Mouse (Mus musculus) embryonic fibroblast, embryonic 13.5 days (primary cell): Measurements from ENCODE around the gene Fsd1. TPM values are rescaled to one million over a fixed set of nuclear protein-coding genes. Genes with fewer than 3 reads are reported as not detected.
A peak's percentile ranks its signal among the peaks of the same experiment; 100 is the strongest.

Source experiments
- H3K27ac ChIP-seq: 2 replicates; pipeline ENCODE4 v1.5.1; 2012; ENCODE audit warnings: low read length, control low read depth, inconsistent platforms; ENCODE audit not compliant: insufficient read depth
- H3K4me1 ChIP-seq: 2 replicates; pipeline ENCODE4 v1.6.1; 2011; ENCODE audit warnings: low read length; ENCODE audit not compliant: control insufficient read depth, insufficient read depth
- H3K4me3 ChIP-seq: 2 replicates; pipeline ENCODE4 v1.5.1; 2011; ENCODE audit warnings: mild to moderate bottlenecking, control low read depth, low read length; ENCODE audit not compliant: insufficient read depth
- CTCF ChIP-seq: IDR thresholded peaks from 2 replicates; pipeline ENCODE4 v1.5.1; 2011; ENCODE audit warnings: mild to moderate bottlenecking, control low read depth, low read length, moderate library complexity, borderline replicate concordance; ENCODE audit not compliant: insufficient read depth
- POLR2A ChIP-seq: IDR thresholded peaks from 2 replicates; pipeline ENCODE4 v1.6.1; 2011; ENCODE audit warnings: low read depth, mild to moderate bottlenecking, control low read depth, low read length, moderate library complexity
- polyA plus RNA-seq: library from polyadenylated mRNA; stranded (reverse); fragments of >200 nt; gene quantifications from 2 replicates; pipeline ENCODE4 v1.2.4, GENCODE M21; 2011; ENCODE audit warnings: low read depth; ENCODE audit not compliant: missing spikeins, insufficient read length

Fsd1 gene
- polyA plus RNA-seq, 1 experiment: 9.5 TPM

DNA sequence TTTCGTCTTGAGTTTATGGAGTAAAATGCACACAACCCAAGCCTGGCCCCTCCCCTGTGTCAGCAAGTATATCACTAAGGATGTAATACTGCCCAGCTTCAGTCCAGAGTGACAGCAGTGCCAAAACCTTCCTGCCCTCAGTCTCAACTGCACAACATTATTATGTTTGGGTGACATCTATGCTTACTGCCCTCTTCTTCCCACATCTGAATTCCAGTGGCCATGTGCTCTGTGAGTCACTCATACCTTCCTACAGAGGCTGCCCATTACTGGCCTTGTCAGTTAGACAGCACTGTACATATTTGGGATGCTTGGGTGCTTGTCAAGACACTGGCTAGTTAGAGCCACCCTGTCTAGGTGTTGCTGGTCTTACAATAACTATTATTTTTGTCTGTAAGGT lies 40.0 kb downstream of the Fsd1 start:
- TF ChIP-seq CTCF (no peak), POLR2A (no peak)
- peak overlapping the region; percentile 82 for H3K27ac ChIP-seq
- H3K4me1 ChIP-seq: peaks cover 42% of the 10 kb centered on the region
- H3K4me3 ChIP-seq: no peak overlapping the region

DNA sequence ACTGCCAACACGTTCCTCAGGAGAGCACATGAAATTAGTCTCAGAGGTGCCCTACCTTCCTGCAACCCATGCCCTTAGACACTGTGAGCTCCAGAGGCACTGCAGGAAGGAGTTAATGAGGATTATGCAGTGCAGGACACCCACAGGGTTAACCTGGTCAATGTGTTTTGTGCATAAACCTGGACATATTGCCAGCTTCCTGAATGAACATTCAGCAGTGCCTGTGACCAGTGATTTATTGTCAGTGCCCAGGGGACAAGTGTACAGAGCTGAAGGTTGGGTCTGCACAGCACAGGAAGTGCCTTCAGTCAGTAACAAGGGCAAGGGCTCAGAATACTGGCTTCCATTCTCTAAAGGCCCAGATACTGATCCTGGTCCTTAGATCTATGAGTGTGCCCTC lies 40.6 kb downstream of the Fsd1 start:
- TF ChIP-seq POLR2A (no peak), CTCF (no peak)

DNA sequence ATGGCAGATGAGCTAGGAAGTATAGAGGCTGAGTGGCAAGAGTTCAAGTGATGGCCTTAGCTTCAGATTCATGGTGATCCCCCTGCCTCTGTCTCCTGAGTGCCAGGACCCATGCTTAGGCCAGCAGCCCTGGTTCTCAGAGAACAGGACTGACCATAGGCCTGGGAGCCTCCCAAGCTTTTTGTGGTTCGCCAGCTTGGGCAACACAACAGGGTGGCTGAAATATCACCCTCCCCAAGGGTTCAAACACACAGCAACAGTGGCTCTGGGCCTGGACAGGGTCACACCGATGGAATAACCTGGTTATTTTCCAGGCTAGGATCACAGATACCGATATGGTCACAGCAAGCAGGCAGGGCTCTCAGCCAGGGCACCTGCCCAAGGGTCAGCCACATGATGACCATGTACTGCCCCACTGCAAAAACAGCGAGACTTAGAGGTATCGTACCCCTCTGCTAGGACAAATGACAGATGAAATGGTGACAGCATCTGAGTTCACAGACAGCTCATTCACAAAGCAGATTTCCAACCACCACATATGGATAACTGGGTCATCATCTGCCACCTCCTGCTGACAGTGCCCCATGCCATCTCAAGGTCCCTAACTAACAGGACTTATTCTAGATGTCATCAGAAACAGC lies 41.6 kb downstream of the Fsd1 start:
- Histone ChIP-seq H3K27ac (no peak overlapping the region), H3K4me3 (no peak overlapping the region), H3K4me1 (peaks cover 47% of the 10 kb centered on the region)
- TF ChIP-seq CTCF (no peak), POLR2A (no peak)

More for the DNA sequence above, 40.6 kb downstream of the Fsd1 start:
- H3K27ac ChIP-seq: peak overlapping the region; percentile 74
- H3K4me3 ChIP-seq: no peak overlapping the region
- peaks cover 45% of the 10 kb centered on the region for H3K4me1 ChIP-seq

DNA sequence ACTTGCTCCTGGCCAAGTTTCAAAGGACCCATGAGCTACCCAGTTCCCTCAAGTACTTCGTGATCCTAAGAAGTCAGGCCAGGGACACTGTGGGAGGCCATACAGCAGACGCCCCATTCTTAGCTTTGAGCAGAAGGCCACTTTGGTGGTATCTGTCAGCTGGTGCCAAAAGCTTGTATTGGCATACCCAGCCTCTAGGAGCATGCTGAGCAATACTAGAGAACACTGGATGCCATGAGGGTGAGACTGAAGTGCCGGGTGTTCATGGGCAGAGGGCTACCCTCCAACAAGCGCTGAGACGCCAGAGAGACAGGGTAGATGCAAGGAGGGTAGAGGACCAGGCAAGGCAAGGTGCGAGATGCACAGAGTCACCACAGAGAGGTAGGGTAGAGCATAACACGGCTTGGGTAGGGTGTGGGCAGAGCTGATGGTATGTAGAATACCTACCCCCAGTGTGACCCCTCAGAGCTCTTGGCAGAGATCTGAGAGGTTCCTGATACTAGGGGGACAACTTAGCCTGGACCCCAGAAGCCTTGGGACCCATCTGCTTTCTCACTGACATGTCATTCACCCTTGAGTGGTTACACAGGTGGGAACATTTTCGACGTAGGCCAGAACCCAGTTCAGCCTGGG lies 44.0 kb downstream of the Fsd1 start:
- Histone ChIP-seq H3K4me3 (no peak overlapping the region), H3K27ac (no peak overlapping the region), H3K4me1 (peaks cover 44% of the 10 kb centered on the region)
- TF ChIP-seq CTCF (no peak), POLR2A (no peak)

DNA sequence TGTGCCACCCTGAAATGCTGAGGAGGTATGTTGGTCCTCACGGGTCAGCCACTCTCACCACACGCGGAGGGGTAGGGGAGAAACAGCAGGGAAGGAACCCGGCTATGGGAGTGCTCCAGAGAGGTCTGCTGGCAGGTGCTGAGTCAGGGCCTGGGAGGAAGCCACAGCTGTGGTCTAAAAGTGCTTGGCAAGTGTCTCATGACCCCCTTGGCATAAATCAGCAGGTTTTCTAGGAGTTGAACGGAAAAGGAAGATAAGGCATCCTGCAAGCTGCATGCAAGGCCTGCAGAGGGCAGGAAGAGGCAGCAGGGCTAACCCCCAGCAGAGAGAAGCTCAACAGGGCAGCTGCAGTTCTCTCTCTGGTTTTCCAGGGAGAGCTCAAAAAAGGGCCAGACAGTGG lies 44.6 kb downstream of the Fsd1 start:
- no peak overlapping the region for H3K4me3 ChIP-seq

DNA sequence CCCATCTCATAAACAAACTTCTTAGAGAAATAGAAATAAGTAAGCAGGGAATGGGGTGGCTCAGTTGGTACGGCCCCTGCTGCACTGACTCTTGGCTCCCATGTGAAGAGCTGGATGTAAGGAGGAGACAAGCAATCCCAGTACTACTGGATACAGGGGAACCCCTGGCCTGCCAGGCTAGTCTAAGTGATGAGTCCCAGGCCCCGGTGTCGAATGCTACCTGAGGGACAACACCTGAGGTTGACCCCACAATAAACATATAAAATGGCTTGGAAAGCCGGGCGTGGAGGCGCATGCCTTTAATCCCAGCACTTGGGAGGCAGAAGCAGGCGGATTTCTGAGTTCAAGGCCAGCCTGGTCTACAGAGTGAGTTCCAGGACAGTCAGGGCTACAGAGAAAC lies 45.1 kb downstream of the Fsd1 start:
- Histone ChIP-seq H3K4me3 (no peak overlapping the region), H3K4me1 (peaks cover 38% of the 10 kb centered on the region), H3K27ac (0 out of 2 replicates have a peak overlapping the region, but pooled peaks have one; percentile 8)
- no peak for TF ChIP-seq POLR2A
- TF ChIP-seq CTCF: no peak

More for the DNA sequence above, 44.6 kb downstream of the Fsd1 start:
- Histone ChIP-seq H3K4me1 (peaks cover 41% of the 10 kb centered on the region), H3K27ac (no peak overlapping the region)
- no peak for TF ChIP-seq POLR2A
- TF ChIP-seq CTCF: peak; percentile 15; the same call in 1 of the 2 replicates

DNA sequence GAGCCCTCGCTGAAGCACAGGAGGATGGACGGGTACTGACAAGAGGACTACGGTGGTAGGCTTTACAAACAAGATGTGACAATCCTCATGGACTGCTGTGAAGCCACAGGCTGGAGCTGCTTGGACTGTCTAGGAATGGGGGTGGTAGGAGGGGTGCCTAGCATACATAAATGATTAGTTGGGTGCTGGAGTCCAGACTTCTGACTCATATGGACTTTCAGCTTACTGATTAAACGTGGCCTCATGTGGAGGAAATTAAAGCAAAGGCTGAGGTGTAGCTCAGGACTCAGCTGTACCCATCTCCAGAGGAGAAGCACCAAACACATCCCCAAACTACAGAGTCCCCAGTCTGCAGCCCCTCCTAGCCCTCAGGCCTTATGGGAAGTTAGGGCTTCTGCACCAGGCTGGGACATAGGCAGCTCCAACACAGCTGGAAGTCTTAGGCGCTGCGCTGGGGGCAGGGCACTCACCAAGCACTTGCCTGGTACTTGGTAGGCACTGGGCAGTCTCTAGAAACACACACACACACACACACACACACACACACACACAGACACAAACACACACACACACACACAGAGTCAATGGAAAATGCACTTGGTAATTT lies 45.9 kb downstream of the Fsd1 start:
- H3K27ac ChIP-seq: peak overlapping the region; percentile 72
- peaks cover 30% of the 10 kb centered on the region for H3K4me1 ChIP-seq
- no peak overlapping the region for H3K4me3 ChIP-seq
- TF ChIP-seq POLR2A (no peak), CTCF (no peak)

DNA sequence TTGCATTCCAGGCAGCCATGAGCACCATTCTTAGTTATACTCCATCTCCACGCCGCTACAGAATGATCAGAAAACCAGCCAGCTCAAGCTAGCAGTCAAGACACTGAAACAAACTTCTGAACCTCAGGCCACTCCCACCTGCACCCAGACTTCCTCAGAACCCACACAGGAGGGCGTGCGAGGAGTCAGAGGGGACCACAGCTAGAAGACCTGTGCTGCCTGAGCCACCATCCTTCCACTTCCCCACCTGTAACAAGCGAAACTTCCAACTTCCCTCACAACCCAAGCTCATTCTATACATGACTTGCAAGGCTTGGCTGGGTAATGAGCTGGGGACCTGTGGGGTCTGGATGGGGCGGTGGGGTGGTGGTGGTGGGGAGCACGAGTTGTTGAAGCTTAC lies 46.5 kb downstream of the Fsd1 start:
- Histone ChIP-seq H3K4me3 (no peak overlapping the region), H3K27ac (peak overlapping the region; percentile 7; the same call in 1 of the 2 replicates), H3K4me1 (peaks cover 27% of the 10 kb centered on the region)
- no peak for TF ChIP-seq POLR2A
- no peak for TF ChIP-seq CTCF

DNA sequence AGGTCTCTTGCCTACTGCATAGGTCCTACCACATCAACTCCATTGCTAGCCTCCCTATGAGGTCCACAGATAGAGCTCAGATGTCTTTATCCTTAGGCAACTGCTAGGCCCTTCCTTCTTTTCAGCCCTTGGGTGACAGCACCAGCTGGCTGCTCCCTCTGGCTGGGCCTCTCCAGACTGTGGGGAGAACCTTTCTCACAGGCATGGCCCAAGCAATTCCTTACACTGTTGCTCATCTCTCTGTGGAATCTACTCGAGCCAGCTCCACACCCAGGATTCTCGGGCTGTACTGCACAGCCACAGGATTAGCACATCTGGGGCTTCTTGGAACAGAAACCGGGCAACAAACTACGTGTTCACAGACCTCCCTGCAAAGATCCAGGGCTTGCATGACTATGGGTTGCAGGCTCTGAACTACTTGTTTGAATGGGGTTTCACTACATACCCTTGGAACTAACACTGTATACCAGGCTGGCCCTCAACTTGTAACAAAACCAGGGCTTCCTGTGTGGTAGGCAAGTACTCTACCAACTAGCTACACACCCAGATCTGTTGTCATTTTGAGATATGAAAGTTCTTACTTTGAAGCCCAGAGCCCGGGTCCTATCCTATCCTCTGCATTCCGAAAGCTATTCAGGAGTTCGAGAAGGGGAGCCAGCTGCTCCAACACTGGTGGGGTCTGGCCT lies 47.9 kb downstream of the Fsd1 start:
- Histone ChIP-seq H3K27ac (peak overlapping the region; percentile 80), H3K4me3 (peak overlapping the region; percentile 92), H3K4me1 (peaks cover 24% of the 10 kb centered on the region)
- no peak for TF ChIP-seq POLR2A

DNA sequence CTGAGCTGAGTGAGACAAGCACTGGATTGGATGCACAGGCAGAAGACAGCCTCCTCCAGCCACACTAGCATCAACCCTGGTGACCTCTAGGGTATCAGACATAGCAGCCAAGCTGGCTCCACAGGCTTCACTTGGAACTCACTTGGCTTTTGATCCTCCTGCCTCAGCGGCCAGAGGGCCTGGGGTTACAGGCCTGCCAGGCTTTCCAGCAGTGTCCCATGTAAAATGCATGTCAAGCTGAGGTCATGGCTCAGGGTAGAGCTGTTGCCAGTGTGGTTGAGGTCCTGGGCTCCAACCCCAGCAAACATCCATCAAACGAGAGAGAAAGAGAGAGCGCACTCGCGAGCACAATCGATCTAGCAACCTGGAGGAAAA lies 48.4 kb downstream of the Fsd1 start:
- TF ChIP-seq CTCF (no peak), POLR2A (no peak)
- peak overlapping the region; percentile 80 for H3K27ac ChIP-seq
- peaks cover 24% of the 10 kb centered on the region for H3K4me1 ChIP-seq
- peak overlapping the region; percentile 92 for H3K4me3 ChIP-seq
